Mouse (Mus musculus) embryonic fibroblast, embryonic 13.5 days (primary cell): ENCODE results near the gene Tspan9. TPM values are rescaled to one million over a fixed set of nuclear protein-coding genes. Genes with fewer than 3 reads are reported as not detected.

Source experiments
- H3K27ac ChIP-seq: 2 replicates; pipeline ENCODE4 v1.5.1; 2012; ENCODE audit warnings: low read length, control low read depth, inconsistent platforms; ENCODE audit not compliant: insufficient read depth
- H3K4me1 ChIP-seq: 2 replicates; pipeline ENCODE4 v1.6.1; 2011; ENCODE audit warnings: low read length; ENCODE audit not compliant: control insufficient read depth, insufficient read depth
- H3K4me3 ChIP-seq: 2 replicates; pipeline ENCODE4 v1.5.1; 2011; ENCODE audit warnings: mild to moderate bottlenecking, control low read depth, low read length; ENCODE audit not compliant: insufficient read depth
- CTCF ChIP-seq: IDR thresholded peaks from 2 replicates; pipeline ENCODE4 v1.5.1; 2011; ENCODE audit warnings: mild to moderate bottlenecking, control low read depth, low read length, moderate library complexity, borderline replicate concordance; ENCODE audit not compliant: insufficient read depth
- POLR2A ChIP-seq: IDR thresholded peaks from 2 replicates; pipeline ENCODE4 v1.6.1; 2011; ENCODE audit warnings: low read depth, mild to moderate bottlenecking, control low read depth, low read length, moderate library complexity
- polyA plus RNA-seq: library from polyadenylated mRNA; stranded (reverse); fragments of >200 nt; gene quantifications from 2 replicates; pipeline ENCODE4 v1.2.4, GENCODE M21; 2011; ENCODE audit warnings: low read depth; ENCODE audit not compliant: missing spikeins, insufficient read length

Gene Tspan9
- polyA plus RNA-seq, 1 experiment: 113 TPM

GRCm38 (mm10) chr6:128121691-128122090, 21.7 kb downstream of the Tspan9 start:
- Histone ChIP-seq H3K4me3 (no peak overlapping the region), H3K27ac (peak overlapping the region; percentile 72), H3K4me1 (peaks cover 7% of the 10 kb centered on the region)
- TF ChIP-seq POLR2A: no peak
- TF ChIP-seq CTCF: no peak

GRCm38 (mm10) chr6:128120806-128121205, 22.6 kb downstream of the Tspan9 start:
- no peak overlapping the region for H3K27ac ChIP-seq
- no peak for TF ChIP-seq CTCF
- TF ChIP-seq POLR2A: no peak
- H3K4me1 ChIP-seq: peaks cover 7% of the 10 kb centered on the region
- H3K4me3 ChIP-seq: no peak overlapping the region

- no peak for TF ChIP-seq POLR2A
- TF ChIP-seq CTCF: no peak
- Histone ChIP-seq H3K27ac (no peak overlapping the region), H3K4me3 (no peak overlapping the region), H3K4me1 (peaks cover 7% of the 10 kb centered on the region)
Measured at GRCm38 (mm10) chr6:128118670-128119230, 24.6 kb downstream of the Tspan9 start.

GRCm38 (mm10) chr6:128116836-128117542, 26.4 kb downstream of the Tspan9 start:
- Histone ChIP-seq H3K27ac (no peak overlapping the region), H3K4me3 (no peak overlapping the region)

GRCm38 (mm10) chr6:128116344-128116743, 27.1 kb downstream of the Tspan9 start:
- no peak overlapping the region for H3K4me3 ChIP-seq
- H3K27ac ChIP-seq: no peak overlapping the region
- no peak for TF ChIP-seq CTCF
- no peak for TF ChIP-seq POLR2A
- peaks cover 5% of the 10 kb centered on the region for H3K4me1 ChIP-seq

More at GRCm38 (mm10) chr6:128116836-128117542, 26.4 kb downstream of the Tspan9 start:
- TF ChIP-seq POLR2A (no peak), CTCF (no peak)
- peaks cover 7% of the 10 kb centered on the region for H3K4me1 ChIP-seq

- Histone ChIP-seq H3K4me3 (no peak overlapping the region), H3K27ac (no peak overlapping the region), H3K4me1 (no peaks in the 10 kb centered on the region)
- TF ChIP-seq POLR2A (no peak), CTCF (no peak)
Measured at GRCm38 (mm10) chr6:128115121-128115520, 28.3 kb downstream of the Tspan9 start.

GRCm38 (mm10) chr6:128112605-128113004, 30.8 kb downstream of the Tspan9 start:
- no peaks in the 10 kb centered on the region; the same call in 1 of the 2 replicates for H3K4me1 ChIP-seq
- H3K27ac ChIP-seq: no peak overlapping the region
- H3K4me3 ChIP-seq: no peak overlapping the region
- TF ChIP-seq CTCF: no peak
- no peak for TF ChIP-seq POLR2A

GRCm38 (mm10) chr6:128111784-128112183, 31.6 kb downstream of the Tspan9 start:
- TF ChIP-seq POLR2A: no peak
- Histone ChIP-seq H3K4me1 (no peaks in the 10 kb centered on the region; the same call in 1 of the 2 replicates), H3K27ac (no peak overlapping the region)

GRCm38 (mm10) chr6:128108324-128109035, 34.9 kb downstream of the Tspan9 start:
- TF ChIP-seq POLR2A (no peak), CTCF (no peak)
- Histone ChIP-seq H3K27ac (no peak overlapping the region), H3K4me1 (no peaks in the 10 kb centered on the region; the same call in 1 of the 2 replicates), H3K4me3 (no peak overlapping the region)

More at GRCm38 (mm10) chr6:128111784-128112183, 31.6 kb downstream of the Tspan9 start:
- no peak overlapping the region for H3K4me3 ChIP-seq

GRCm38 (mm10) chr6:128107698-128108097, 35.7 kb downstream of the Tspan9 start:
- H3K27ac ChIP-seq: no peak overlapping the region
- TF ChIP-seq POLR2A: no peak
- TF ChIP-seq CTCF: no peak
- H3K4me3 ChIP-seq: no peak overlapping the region

More at GRCm38 (mm10) chr6:128107698-128108097, 35.7 kb downstream of the Tspan9 start:
- H3K4me1 ChIP-seq: peaks cover 2% of the 10 kb centered on the region; the same call in 1 of the 2 replicates
